Mouse (Mus musculus): ENCODE results near the gene Ncapg2.
A peak's percentile ranks its signal among the peaks of the same experiment; 100 is the strongest.

Gene Ncapg2

GRCm38 (mm10) chr12:116442184-116442583 is 37.0 kb downstream of the Ncapg2 start:
- DNase-seq (ENCODE audit: inconsistent ontology term), result no peak

GRCm38 (mm10) chr12:116449536-116449935 is 44.3 kb downstream of the Ncapg2 start:
- no peak for DNase-seq (ENCODE audit: inconsistent ontology term)

GRCm38 (mm10) chr12:116460379-116461065 is 55.3 kb downstream of the Ncapg2 start:
- DNase-seq (ENCODE audit: inconsistent ontology term), result peak; percentile 47

- no peak for DNase-seq (ENCODE audit: inconsistent ontology term)
Observed at GRCm38 (mm10) chr12:116467030-116467429, 61.8 kb downstream of the Ncapg2 start.

GRCm38 (mm10) chr12:116468348-116468747 is 63.1 kb downstream of the Ncapg2 start:
- DNase-seq (ENCODE audit: inconsistent ontology term), result no peak

- no peak for DNase-seq (ENCODE audit: inconsistent ontology term)
Observed at GRCm38 (mm10) chr12:116469096-116469495, 63.9 kb downstream of the Ncapg2 start.

- no peak for DNase-seq (ENCODE audit: inconsistent ontology term)
Observed at GRCm38 (mm10) chr12:116473264-116473663, 68.1 kb downstream of the Ncapg2 start.

GRCm38 (mm10) chr12:116473761-116474160 is 68.6 kb downstream of the Ncapg2 start:
- no peak for DNase-seq (ENCODE audit: inconsistent ontology term)

GRCm38 (mm10) chr12:116474676-116475075 is 69.5 kb downstream of the Ncapg2 start:
- DNase-seq (ENCODE audit: inconsistent ontology term), result no peak

- DNase-seq (ENCODE audit: inconsistent ontology term), result no peak
Observed at GRCm38 (mm10) chr12:116478771-116479170, 73.6 kb downstream of the Ncapg2 start.

- DNase-seq (ENCODE audit: inconsistent ontology term), result no peak
Observed at GRCm38 (mm10) chr12:116481921-116482320, 76.7 kb downstream of the Ncapg2 start.

GRCm38 (mm10) chr12:116483581-116483980 is 78.4 kb downstream of the Ncapg2 start:
- no peak for DNase-seq (ENCODE audit: inconsistent ontology term)

- no peak for DNase-seq (ENCODE audit: inconsistent ontology term)
Observed at GRCm38 (mm10) chr12:116484991-116485390, 79.8 kb downstream of the Ncapg2 start.

- peak; percentile 79 for DNase-seq (ENCODE audit: inconsistent ontology term)
Observed at GRCm38 (mm10) chr12:116485591-116486403, 80.6 kb downstream of the Ncapg2 start, which contains the start of gene Ptprn2. Gene Ptprn2, plus strand, starts transcription at chr12:116485720.

- peak; percentile 16 for DNase-seq (ENCODE audit: inconsistent ontology term)
Observed at GRCm38 (mm10) chr12:116486404-116486730, 81.2 kb downstream of the Ncapg2 start.

GRCm38 (mm10) chr12:116488836-116489235 is 83.6 kb downstream of the Ncapg2 start:
- no peak for DNase-seq (ENCODE audit: inconsistent ontology term)

- no peak for DNase-seq (ENCODE audit: inconsistent ontology term)
Observed at GRCm38 (mm10) chr12:116490575-116491356, 85.6 kb downstream of the Ncapg2 start.

- DNase-seq (ENCODE audit: inconsistent ontology term), result no peak
Observed at GRCm38 (mm10) chr12:116498666-116499065, 93.5 kb downstream of the Ncapg2 start.

- no peak for DNase-seq (ENCODE audit: inconsistent ontology term)
Observed at GRCm38 (mm10) chr12:116500652-116501051, 95.5 kb downstream of the Ncapg2 start.

- DNase-seq (ENCODE audit: inconsistent ontology term), result no peak
Observed at GRCm38 (mm10) chr12:116512482-116512881, 107.3 kb downstream of the Ncapg2 start.
